ENCODE assay signal across 8 mouse cellular contexts in the genomic region with DNA sequence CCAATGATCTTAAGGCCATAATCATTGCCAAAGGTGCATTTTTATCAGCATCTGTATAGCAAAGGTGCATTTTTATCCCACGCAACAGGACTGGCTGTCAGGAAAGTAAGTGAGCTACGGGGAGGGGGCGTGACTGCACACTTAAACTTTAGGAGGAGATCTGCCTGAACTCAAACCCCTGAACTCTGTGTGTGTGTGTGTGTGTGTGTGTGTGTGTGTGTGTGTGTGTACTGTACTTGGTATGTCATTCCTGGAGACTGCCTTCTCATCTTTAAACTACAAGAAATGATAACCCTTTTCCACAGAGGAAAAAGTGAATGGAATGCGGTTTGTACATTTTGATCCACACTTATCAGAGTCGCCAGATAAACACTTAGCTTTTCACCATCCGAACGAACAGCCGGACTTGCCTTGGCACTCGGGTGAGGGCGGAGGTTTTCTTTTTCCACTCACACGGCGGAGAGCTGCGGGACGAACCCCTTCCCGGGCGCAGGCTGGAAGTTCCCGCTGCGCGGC. TPM values are rescaled to one million over a fixed set of nuclear protein-coding genes. Genes with fewer than 3 reads are reported as not detected.
A peak's percentile ranks its signal among the peaks of the same experiment; 100 is the strongest.
DNase-seq lines count a peak whose midpoint lies in the region; ATAC-seq and TF ChIP-seq lines count a peak whose summit lies in the region.

No protein-coding gene starts in this region.

- TF ChIP-seq CTCF in forebrain, postnatal 0 days (IDR thresholded peaks at IDR 0.05; ENCODE audit: low read depth) = no peak

- peaks cover 3% of the 10 kb centered on the region; the same call in 1 of the 2 replicates for H3K9me3 ChIP-seq in erythroblast, embryonic 14.5 days (ENCODE audit: control insufficient read depth, low read length)
- H3K9me3 ChIP-seq in forebrain, postnatal 0 days (ENCODE audit: low read length) = no peaks in the 10 kb centered on the region
- H3K9me3 ChIP-seq in liver, embryonic 16.5 days (replicated peaks; ENCODE audit: control insufficient read depth, low read length) = no peaks in the 10 kb centered on the region

- H3K9ac ChIP-seq in forebrain, postnatal 0 days = peak overlapping the region; percentile 75
- peak overlapping the region; percentile 76 for H3K9ac ChIP-seq in liver, embryonic 16.5 days (ENCODE audit: low read depth, low read length)

- H3K4me2 ChIP-seq in forebrain, postnatal 0 days (ENCODE audit: low read depth) = peak overlapping the region; percentile 94
- H3K4me2 ChIP-seq in liver, embryonic 16.5 days (ENCODE audit: low read depth, low read length) = peak overlapping the region; percentile 86

- peaks cover 54% of the 10 kb centered on the region for H3K27me3 ChIP-seq in erythroblast, embryonic 14.5 days (ENCODE audit: control insufficient read depth)
- no peaks in the 10 kb centered on the region for H3K27me3 ChIP-seq in forebrain, postnatal 0 days (ENCODE audit: insufficient read depth, low read length)
- H3K27me3 ChIP-seq in liver, embryonic 16.5 days (ENCODE audit: control insufficient read depth, insufficient read depth, low read depth, low read length) = peaks cover 36% of the 10 kb centered on the region

- ATAC-seq in erythroblast, adult 5-6 weeks (replicated peaks; ENCODE audit: low FRiP score, poor library complexity, severe bottlenecking) = no peak
- no peak for ATAC-seq in forebrain, postnatal 0 days
- ATAC-seq in liver, embryonic 16.5 days (ENCODE audit: low read depth) = no peak

- WGBS in forebrain, postnatal 0 days = 4% methylated on average over 19 of the region's 19 CpGs
- WGBS in liver, embryonic 16.5 days (ENCODE audit: insufficient replicate concordance) = 7% methylated on average over 19 of the region's 19 CpGs

- peak overlapping the region; percentile 90 for H3K27ac ChIP-seq in forebrain, postnatal 0 days (ENCODE audit: low read depth, low read length)
- H3K27ac ChIP-seq in liver, embryonic 16.5 days (ENCODE audit: low read length) = peak overlapping the region; percentile 83

- peak; percentile 43 for DNase-seq in CD4-positive helper T cell, adult 2 months (ENCODE audit: low read depth, low spot score)
- DNase-seq in forebrain, postnatal 0 days = no peak
- no peak for DNase-seq in adrenal gland, postnatal 4 days (ENCODE audit: low spot score in 2 of 2)
- DNase-seq in layer of hippocampus, postnatal 10 days (ENCODE audit: low spot score in 2 of 2) = no peak
- DNase-seq in gastrocnemius, postnatal 25 days = no peak

- H3K4me1 ChIP-seq in erythroblast, embryonic 14.5 days (ENCODE audit: control insufficient read depth) = peaks cover 32% of the 10 kb centered on the region
- H3K4me1 ChIP-seq in forebrain, postnatal 0 days (ENCODE audit: insufficient read depth) = peaks cover 11% of the 10 kb centered on the region; the same call in 1 of the 2 replicates
- peaks cover 12% of the 10 kb centered on the region for H3K4me1 ChIP-seq in liver, embryonic 16.5 days (ENCODE audit: control insufficient read depth, low read depth, low read length)

- no peaks in the 10 kb centered on the region for H3K36me3 ChIP-seq in erythroblast, embryonic 14.5 days (ENCODE audit: control insufficient read depth)
- H3K36me3 ChIP-seq in forebrain, postnatal 0 days (ENCODE audit: insufficient read depth) = no peaks in the 10 kb centered on the region
- no peaks in the 10 kb centered on the region for H3K36me3 ChIP-seq in liver, embryonic 16.5 days (ENCODE audit: control insufficient read depth, insufficient read depth)

- peak overlapping the region; percentile 76 for H3K4me3 ChIP-seq in erythroblast, embryonic 14.5 days (replicated peaks)
- peak overlapping the region; percentile 72 for H3K4me3 ChIP-seq in forebrain, postnatal 0 days (ENCODE audit: low read depth, low read length)
- H3K4me3 ChIP-seq in liver, embryonic 16.5 days (ENCODE audit: low read depth, low read length) = peak overlapping the region; percentile 74

RNA-seq across cellular contexts. Expression of a gene that starts 1.5 kb away (rescaled TPM):
- 0.02 and 0.04 TPM in 2 replicates for polyA plus RNA-seq in erythroblast, embryonic 14.5 days (2012)
- total RNA-seq in erythroblast, adult 5-6 weeks (2015; ENCODE audit: low replicate concordance) = 1.9 and 2.7 TPM in 2 replicates
- 0.34 and 1.3 TPM in 2 replicates for total RNA-seq in erythroblast, adult 5-6 weeks (2017; ENCODE audit: low replicate concordance)
- total RNA-seq in forebrain, postnatal 0 days (2014; rRNA removed) = 90.0 and 94.3 TPM in 2 replicates
- polyA plus RNA-seq in forebrain, postnatal 0 days (2015; fragmentation: Nextera tagmentation; extraction: Ambion mirVana) = 59.8 and 91.3 TPM in 2 replicates
- 0.43 and 0.77 TPM in 2 replicates for polyA plus RNA-seq in liver, embryonic 16.5 days (2015; fragmentation: Nextera tagmentation; extraction: Ambion mirVana)
- total RNA-seq in adrenal gland, postnatal 4 days (2021) = 10 to 100 TPM; 25.2 to 27.4 TPM
- total RNA-seq in layer of hippocampus, postnatal 10 days (2021) = 100 to 1,000 TPM; 315 to 338 TPM
- total RNA-seq in gastrocnemius, postnatal 25 days (2021) = 1 to 10 TPM; 6.9 to 7.4 TPM

RNA-seq across cellular contexts. Expression of a gene that starts 21.1 kb away (rescaled TPM):
- 0.67 and 0.76 TPM in 2 replicates for polyA plus RNA-seq in erythroblast, embryonic 14.5 days (2012)
- total RNA-seq in erythroblast, adult 5-6 weeks (2015; ENCODE audit: low replicate concordance) = 8.1 and 9.4 TPM in 2 replicates
- total RNA-seq in erythroblast, adult 5-6 weeks (2017; ENCODE audit: low replicate concordance) = 9.3 and 18.4 TPM in 2 replicates
- 20.8 and 20.9 TPM in 2 replicates for total RNA-seq in forebrain, postnatal 0 days (2014; rRNA removed)
- polyA plus RNA-seq in forebrain, postnatal 0 days (2015; fragmentation: Nextera tagmentation; extraction: Ambion mirVana) = 5.3 and 9.4 TPM in 2 replicates
- 7.5 and 8.6 TPM in 2 replicates for polyA plus RNA-seq in liver, embryonic 16.5 days (2015; fragmentation: Nextera tagmentation; extraction: Ambion mirVana)
- 10 to 100 TPM; 19.3 to 23.2 TPM for total RNA-seq in adrenal gland, postnatal 4 days (2021)
- 10 to 100 TPM; 14.6 to 14.8 TPM for total RNA-seq in layer of hippocampus, postnatal 10 days (2021)
- 1 to 10 TPM; 4.7 to 5.3 TPM for total RNA-seq in gastrocnemius, postnatal 25 days (2021)
